Mouse (Mus musculus) hindlimb bud, embryonic 11.5 days (tissue): ENCODE measurements at regions not wholly inside any gene's neighbourhood (a gene's known extent, or its start where the extent isn't known, plus 50 kb on each side); places are given as distances from the start of the nearest gene placed in this dataset.

ENCODE experiments used
- DNase-seq: peaks from one replicate; pipeline ENCODE4 v3.0.0-alpha.2; 2012; ENCODE audit warnings: low read depth, low spot score; ENCODE audit errors: extremely low spot score

DNA sequence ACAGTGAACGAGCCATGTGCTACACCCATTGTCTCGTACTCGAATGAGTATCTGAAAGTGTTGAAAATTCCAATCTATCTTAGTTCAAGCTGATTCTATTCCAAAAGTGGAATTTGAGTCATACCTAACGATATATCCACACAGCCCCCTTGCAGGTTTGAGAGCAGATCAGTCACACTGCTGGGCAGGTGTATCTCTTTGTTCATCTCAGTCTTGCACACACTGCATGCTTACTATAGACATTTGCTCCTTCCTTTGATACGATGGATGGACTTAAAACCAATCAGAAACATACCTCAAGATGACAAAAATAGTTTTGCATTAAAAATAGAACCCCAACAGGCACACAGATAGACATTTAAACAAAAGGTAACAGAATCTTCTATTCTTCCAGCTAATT, 98.0 kb upstream of the Klf7 start:
- no peak for DNase-seq

DNA sequence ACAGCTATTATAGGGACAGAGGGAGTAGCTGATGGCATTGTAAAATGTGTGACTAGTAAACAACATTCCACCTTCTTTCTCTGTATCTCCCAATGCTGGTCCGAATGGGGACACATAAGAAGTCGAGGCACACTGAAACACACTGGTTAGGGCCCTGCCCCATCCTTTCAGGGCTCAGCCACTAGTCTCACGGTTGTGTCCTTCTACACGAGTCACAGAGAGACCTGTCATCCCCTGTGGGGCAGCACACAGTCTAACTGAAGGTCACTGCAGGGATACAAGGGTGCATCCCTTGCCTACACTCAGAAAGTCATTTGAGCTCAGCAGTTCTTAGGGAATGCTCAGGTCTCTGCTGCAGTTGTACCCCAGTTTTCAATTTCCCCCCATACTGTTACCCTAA, 93.6 kb upstream of the Klf7 start:
- no peak for DNase-seq

- DNase-seq: no peak
Observed at GRCm38 (mm10) chr1:64209131-64209530, 87.0 kb upstream of the Klf7 start.

DNA sequence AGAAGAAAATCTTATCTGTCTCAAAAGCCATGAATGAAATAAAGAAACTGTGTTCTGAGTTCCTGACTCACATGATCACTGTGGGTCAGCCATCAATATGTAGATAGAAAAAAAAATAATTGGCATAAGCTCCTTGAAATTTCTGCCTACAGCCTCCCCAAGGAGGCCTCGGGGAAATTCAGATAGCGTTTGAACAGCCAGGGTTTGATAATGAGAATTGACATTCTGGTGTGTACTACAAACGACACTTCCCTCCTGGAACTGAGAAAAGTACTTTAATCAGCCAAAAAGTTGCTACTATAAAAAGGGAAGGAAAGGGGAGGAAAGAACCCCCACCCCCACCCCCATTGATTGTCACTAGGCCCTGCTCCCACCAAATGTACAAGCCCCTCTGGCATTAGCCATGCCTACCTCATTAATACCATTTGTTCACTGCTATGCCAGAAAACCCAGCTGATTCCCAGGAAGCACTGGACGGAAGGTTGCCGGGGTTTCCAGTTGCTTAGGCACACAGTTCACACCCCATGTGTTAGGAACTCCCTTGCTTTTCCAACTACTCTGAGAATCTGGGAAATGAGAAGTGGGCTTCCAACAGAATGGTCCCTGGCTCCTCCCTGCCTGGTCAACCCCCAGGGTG, 78.4 kb upstream of the Klf7 start:
- DNase-seq: no peak

- DNase-seq: no peak
Observed at GRCm38 (mm10) chr1:64198781-64199180, 76.7 kb upstream of the Klf7 start.

- no peak for DNase-seq
Observed at GRCm38 (mm10) chr1:64198322-64198721, 76.2 kb upstream of the Klf7 start.

DNA sequence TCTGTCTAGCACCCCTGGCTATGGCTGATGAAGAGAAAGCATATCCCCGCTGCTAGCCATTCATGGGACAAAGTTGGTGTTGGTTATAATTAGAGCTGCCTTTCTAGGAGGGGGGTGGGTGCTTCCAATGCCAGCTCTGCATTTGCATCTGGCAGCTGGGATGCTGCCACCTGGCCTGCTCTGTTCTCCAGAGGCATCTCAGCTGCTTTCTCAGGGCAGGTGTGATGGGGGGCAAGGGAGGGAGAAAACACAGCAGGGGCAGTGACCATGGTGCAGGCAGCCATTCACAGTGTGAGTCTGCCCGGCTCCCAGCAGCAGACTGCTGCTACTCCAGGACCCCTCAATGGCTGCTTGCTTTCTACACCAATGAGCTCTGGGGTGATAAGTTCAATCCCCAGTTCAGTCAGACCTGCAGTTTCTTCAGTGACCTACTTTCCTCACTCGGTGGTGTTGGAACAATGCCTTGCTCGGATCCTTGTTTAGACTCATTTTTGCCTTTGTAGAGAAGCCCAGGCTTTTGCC, 73.9 kb upstream of the Klf7 start:
- DNase-seq: no peak

GRCm38 (mm10) chr1:64195294-64195693, 73.2 kb upstream of the Klf7 start:
- DNase-seq: no peak

GRCm38 (mm10) chr1:64193150-64193838, 71.2 kb upstream of the Klf7 start:
- DNase-seq: no peak

GRCm38 (mm10) chr1:64192736-64193135, 70.7 kb upstream of the Klf7 start:
- DNase-seq: no peak

- no peak for DNase-seq
Observed at GRCm38 (mm10) chr1:64191242-64192220, 69.4 kb upstream of the Klf7 start.

DNA sequence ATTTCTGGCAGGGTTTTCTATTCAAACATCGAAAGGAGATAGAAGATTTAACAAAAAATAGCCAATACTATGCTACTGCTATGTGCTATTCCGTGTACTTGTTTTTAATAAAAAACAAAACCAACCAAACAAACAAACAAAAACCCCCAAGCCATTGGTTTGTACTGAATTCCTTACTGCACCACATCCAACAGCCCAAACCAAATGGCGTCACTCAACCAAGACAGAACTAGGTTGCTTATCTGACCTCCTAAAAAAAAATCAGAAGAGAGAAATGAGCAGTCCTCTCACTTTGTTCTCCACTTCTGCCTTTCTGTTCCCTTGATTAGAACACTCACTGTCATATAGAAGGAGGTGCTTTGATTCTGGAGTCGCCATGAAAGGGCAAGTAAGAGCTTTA, 68.6 kb upstream of the Klf7 start:
- no peak for DNase-seq

- DNase-seq: no peak
Observed at GRCm38 (mm10) chr1:64190097-64190496, 68.0 kb upstream of the Klf7 start.

GRCm38 (mm10) chr1:64189471-64189870, 67.4 kb upstream of the Klf7 start:
- no peak for DNase-seq

DNA sequence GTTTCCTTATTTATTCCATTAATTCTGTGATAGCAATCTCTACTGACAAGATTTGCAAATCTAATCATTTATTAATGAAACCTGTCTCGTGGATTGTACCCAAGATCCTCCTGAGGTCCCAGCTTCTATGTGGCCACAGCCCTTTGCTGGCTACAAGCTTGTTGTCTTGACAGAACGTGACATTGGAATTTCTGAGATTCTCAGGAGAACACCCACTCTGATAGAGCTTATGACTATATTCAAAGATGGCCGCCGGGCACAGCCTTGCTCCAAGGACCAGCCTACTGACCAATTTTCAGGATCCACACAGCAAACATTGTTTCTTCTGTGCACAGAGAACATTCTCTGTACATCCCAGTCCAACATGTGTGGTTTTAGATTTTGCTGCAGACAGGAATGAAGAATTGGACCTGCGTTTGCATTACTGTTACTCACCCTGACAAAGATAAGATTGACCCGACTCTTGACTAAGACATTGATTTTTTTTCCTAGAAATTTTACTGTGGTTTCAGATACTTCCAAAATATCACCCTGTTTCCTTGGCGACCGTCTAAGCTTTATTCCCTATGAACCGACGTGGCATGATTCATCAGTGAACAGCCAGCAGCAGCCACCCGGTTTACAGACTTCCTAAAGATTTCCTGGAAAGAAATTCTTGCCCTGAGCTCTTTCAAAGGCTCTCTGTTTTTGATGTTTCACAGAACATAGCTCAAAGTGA, 65.9 kb upstream of the Klf7 start:
- DNase-seq: no peak

DNA sequence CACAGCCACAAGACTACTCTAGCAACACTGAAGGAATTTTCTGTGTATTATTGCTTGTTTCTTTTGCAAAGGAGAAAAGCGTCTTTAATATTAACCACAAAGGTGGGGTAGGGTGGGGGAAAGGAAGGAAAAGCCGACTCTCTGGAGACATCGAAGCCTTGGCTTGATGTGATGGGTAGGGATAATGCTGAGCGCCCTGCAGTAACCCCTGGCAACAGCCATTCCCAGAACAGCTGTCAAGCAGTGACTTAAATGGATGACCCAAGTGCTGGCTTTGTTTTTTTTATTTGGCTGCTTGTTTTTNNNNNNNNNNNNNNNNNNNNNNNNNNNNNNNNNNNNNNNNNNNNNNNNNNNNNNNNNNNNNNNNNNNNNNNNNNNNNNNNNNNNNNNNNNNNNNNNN, 51.6 kb upstream of the Klf7 start:
- DNase-seq: no peak

- no peak for DNase-seq
Observed at GRCm38 (mm10) chr1:64172122-64172521, 50.0 kb upstream of the Klf7 start.
